Mouse (Mus musculus) erythroblast, embryonic 14.5 days (primary cell): ENCODE results near the gene Phactr2.

Experiments
- GATA1 ChIP-seq: IDR thresholded peaks from 2 replicates; pipeline ENCODE4 v1.6.1; 2012; ENCODE audit warnings: low read length, inconsistent platforms, mixed read lengths
- TAL1 ChIP-seq: IDR thresholded peaks from 3 replicates; pipeline ENCODE4 v1.6.1; 2012; ENCODE audit warnings: low read length, inconsistent platforms, mixed read lengths

GRCm38 (mm10) chr10:13209930-13210637, 264.1 kb downstream of the Phactr2 start:
- no peak for TF ChIP-seq GATA1
- TF ChIP-seq TAL1, result no peak
